Mouse (Mus musculus): ENCODE results near the gene Gm17175.
"Not testable (repeated sequence)": the region's sequence is repeated elsewhere in the genome, so short reads cannot be mapped to it uniquely, and the experiment has no call there.

The Gm17175 gene

DNA sequence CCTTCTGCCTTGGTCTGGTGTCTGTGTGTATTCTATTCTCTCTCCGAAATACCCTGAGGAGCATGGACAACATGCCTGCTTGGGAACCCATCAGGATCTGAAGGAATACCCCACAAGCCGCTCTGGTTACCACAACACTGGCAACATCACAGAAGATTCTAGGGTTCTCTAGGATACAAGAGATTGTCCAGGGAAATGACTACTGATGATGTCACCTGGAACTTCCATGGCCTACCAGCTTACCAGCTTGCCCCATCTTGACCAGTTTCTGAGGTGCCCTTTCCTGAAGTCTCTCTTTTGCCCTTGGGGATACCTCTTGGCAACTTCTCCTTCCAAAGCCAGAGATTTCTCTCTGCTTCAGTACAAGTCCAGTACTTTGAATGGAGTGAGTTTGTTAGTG lies at the start of gene Gm17175:
Gene Gm17175, minus strand, starts transcription at position 101 of the 400 bp plus-strand sequence.
- DNase-seq: not testable (repeated sequence)

GRCm38 (mm10) chr14:51611210-51611609 lies 37.3 kb upstream of the Gm17175 start, which contains the start of gene Gm17078:
Gm17078 (minus strand) TSS chr14:51611310.
- DNase-seq: no peak

GRCm38 (mm10) chr14:51592039-51592438 lies 18.2 kb upstream of the Gm17175 start, which contains the start of gene Gm17174:
Gm17174 (minus strand) TSS chr14:51592139.
- not testable (repeated sequence) for DNase-seq

- DNase-seq: no peak
Observed at GRCm38 (mm10) chr14:51552490-51552889, 21.4 kb downstream of the Gm17175 start, which contains the start of gene Gm5622. Gm5622 (plus strand) TSS chr14:51552790.

Data from lung, postnatal 4 days (tissue).